Mouse (Mus musculus): ENCODE measurements around the gene Kcnj16. TPM values are rescaled to one million over a fixed set of nuclear protein-coding genes. Genes with fewer than 3 reads are reported as not detected.

The Kcnj16 gene
- total and polyA plus RNA-seq, 3 experiments = not detected

GRCm38 (mm10) chr11:110985949-110986348 is 18.1 kb downstream of the Kcnj16 start:
- Histone ChIP-seq H3K36me3 (ENCODE audit: control insufficient read depth in 1 of 2, insufficient read depth in 2 of 2, low read length in 2 of 2) (no peaks in the 10 kb centered on the region), H3K4me3 (ENCODE audit: control insufficient read depth in 1 of 2, insufficient read depth in 1 of 2, low read depth in 2 of 2, low read length in 2 of 2) (no peak overlapping the region), H3K9ac (ENCODE audit: control insufficient read depth, low read depth, low read length, poor library complexity, severe bottlenecking) (no peak overlapping the region), H3K27ac (ENCODE audit: control insufficient read depth, low read depth, low read length) (no peak overlapping the region), H3K79me2 (ENCODE audit: control insufficient read depth, insufficient read depth, low read length, poor library complexity) (no peaks in the 10 kb centered on the region), H3K4me1 (ENCODE audit: control insufficient read depth in 1 of 2, insufficient read depth in 2 of 2, low read length in 2 of 2) (no peaks in the 10 kb centered on the region), H3K9me3 (replicated peaks; ENCODE audit: insufficient read depth, low read length) (no peaks in the 10 kb centered on the region), H3K27me3 (ENCODE audit: control insufficient read depth in 1 of 2, insufficient read depth in 2 of 2, low read length in 2 of 2) (no peaks in the 10 kb centered on the region)
- TF ChIP-seq ETS1 (IDR thresholded peaks at IDR 0.05; ENCODE audit: low read depth, low read length) (no peak), ZMIZ1 (IDR thresholded peaks at IDR 0.05; ENCODE audit: low read depth, low read length) (no peak), JUND (IDR thresholded peaks at IDR 0.05; ENCODE audit: low read depth, low read length) (no peak), CHD1 (IDR thresholded peaks at IDR 0.05; ENCODE audit: low read depth, low read length) (no peak), ZNF384 (IDR thresholded peaks at IDR 0.05; ENCODE audit: low read depth, low read length) (no peak), USF2 (IDR thresholded peaks at IDR 0.05; ENCODE audit: borderline replicate concordance in 1 of 2, insufficient read depth in 1 of 2, low read depth in 1 of 2, low read length in 2 of 2) (no peak), MEF2A (IDR thresholded peaks at IDR 0.05; ENCODE audit: extremely low read depth, insufficient replicate concordance, low read depth, low read length, poor library complexity, severe bottlenecking) (no peak), ZKSCAN1 (IDR thresholded peaks at IDR 0.05; ENCODE audit: low read depth, low read length) (no peak), TBP (IDR thresholded peaks at IDR 0.05; ENCODE audit: low read depth, low read length) (no peak), SIN3A (IDR thresholded peaks at IDR 0.05; ENCODE audit: low read length) (no peak), UBTF (IDR thresholded peaks at IDR 0.05; ENCODE audit: borderline replicate concordance, insufficient read depth, low read depth, low read length) (no peak), GATA1 (IDR thresholded peaks at IDR 0.05; ENCODE audit: low read depth, low read length) (no peak), POLR2A (IDR thresholded peaks at IDR 0.05; ENCODE audit: control insufficient read depth in 1 of 2, insufficient read depth in 1 of 2, low read depth in 1 of 2, low read length in 2 of 2, poor library complexity in 1 of 2) (no peak), POLR2AphosphoS2 (IDR thresholded peaks at IDR 0.05; ENCODE audit: low read length) (no peak), MAZ (IDR thresholded peaks at IDR 0.05; ENCODE audit: low read depth, low read length) (no peak), HCFC1 (IDR thresholded peaks at IDR 0.05; ENCODE audit: low read depth, low read length) (no peak), BHLHE40 (IDR thresholded peaks at IDR 0.05; ENCODE audit: borderline replicate concordance, low read depth, low read length) (no peak), NELFE (IDR thresholded peaks at IDR 0.05; ENCODE audit: low read depth, low read length) (no peak)
- DNase-seq (ENCODE audit: low read depth, low spot score) = no peak

GRCm38 (mm10) chr11:110993616-110994015 is 25.8 kb downstream of the Kcnj16 start:
- Histone ChIP-seq H3K79me2 (ENCODE audit: control insufficient read depth, insufficient read depth, low read length, poor library complexity) (no peaks in the 10 kb centered on the region), H3K27me3 (ENCODE audit: control insufficient read depth in 1 of 2, insufficient read depth in 2 of 2, low read length in 2 of 2) (no peaks in the 10 kb centered on the region), H3K36me3 (ENCODE audit: control insufficient read depth in 1 of 2, insufficient read depth in 2 of 2, low read length in 2 of 2) (no peaks in the 10 kb centered on the region), H3K4me1 (ENCODE audit: control insufficient read depth in 1 of 2, insufficient read depth in 2 of 2, low read length in 2 of 2) (no peaks in the 10 kb centered on the region), H3K9ac (ENCODE audit: control insufficient read depth, low read depth, low read length, poor library complexity, severe bottlenecking) (no peak overlapping the region), H3K9me3 (replicated peaks; ENCODE audit: insufficient read depth, low read length) (no peaks in the 10 kb centered on the region), H3K4me3 (ENCODE audit: control insufficient read depth in 1 of 2, insufficient read depth in 1 of 2, low read depth in 2 of 2, low read length in 2 of 2) (no peak overlapping the region), H3K27ac (ENCODE audit: control insufficient read depth, low read depth, low read length) (no peak overlapping the region)
- DNase-seq (ENCODE audit: low read depth, low spot score) = peak; percentile 12
- TF ChIP-seq ZKSCAN1 (IDR thresholded peaks at IDR 0.05; ENCODE audit: low read depth, low read length) (no peak), USF1 (IDR thresholded peaks at IDR 0.05; ENCODE audit: low read depth, low read length) (no peak), MEF2A (IDR thresholded peaks at IDR 0.05; ENCODE audit: extremely low read depth, insufficient replicate concordance, low read depth, low read length, poor library complexity, severe bottlenecking) (no peak), CTCF (IDR thresholded peaks at IDR 0.05 in 2 of 3, conservative IDR thresholded peaks at IDR 0.05 in 1 of 3; ENCODE audit: control insufficient read depth in 1 of 3, insufficient read depth in 1 of 3, low read depth in 2 of 3, low read length in 3 of 3, poor library complexity in 1 of 3, severe bottlenecking in 1 of 3) (no peak), MXI1 (IDR thresholded peaks at IDR 0.05; ENCODE audit: low read depth, low read length) (no peak), RCOR1 (IDR thresholded peaks at IDR 0.05; ENCODE audit: low read depth, low read length) (no peak), GABPA (IDR thresholded peaks at IDR 0.05; ENCODE audit: low read depth, low read length) (no peak), MAX (IDR thresholded peaks at IDR 0.05; ENCODE audit: low read length) (no peak), USF2 (IDR thresholded peaks at IDR 0.05; ENCODE audit: borderline replicate concordance in 1 of 2, insufficient read depth in 1 of 2, low read depth in 1 of 2, low read length in 2 of 2) (no peak), ZC3H11A (IDR thresholded peaks at IDR 0.05; ENCODE audit: low read depth, low read length) (no peak), ZMIZ1 (IDR thresholded peaks at IDR 0.05; ENCODE audit: low read depth, low read length) (no peak)
